Mouse (Mus musculus) megakaryocyte, embryonic 14.5 days (primary cell): Measurements from ENCODE around the gene Acad11.

ENCODE experiments used
- FLI1 ChIP-seq: IDR thresholded peaks from 2 replicates; pipeline ENCODE4 v1.6.1; 2012; ENCODE audit warnings: low read length, inconsistent platforms, mixed read lengths
- GATA1 ChIP-seq: IDR thresholded peaks from 3 replicates; pipeline ENCODE4 v1.6.1; 2012; ENCODE audit warnings: mixed read lengths, low read length, inconsistent platforms, borderline replicate concordance

DNA sequence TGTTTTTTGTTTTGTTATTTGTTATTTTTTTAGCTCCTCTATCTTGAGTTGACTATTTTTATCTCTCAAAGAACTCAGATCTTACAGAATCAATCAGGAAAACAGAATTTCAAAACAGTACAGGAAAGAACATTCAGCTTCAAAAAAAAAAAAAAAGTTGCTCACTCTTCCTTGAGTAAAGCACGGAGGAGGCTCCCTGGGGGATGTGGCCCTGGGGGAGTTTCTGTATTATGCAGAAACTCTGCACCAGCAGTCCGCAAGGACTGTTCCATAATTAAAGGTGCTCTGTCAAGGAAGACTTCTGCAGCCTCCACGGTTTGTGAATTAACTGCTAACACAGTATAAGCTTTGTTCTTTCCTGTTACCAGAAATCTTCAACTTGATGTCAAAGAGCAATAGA is 38.3 kb downstream of the Acad11 start:
- TF ChIP-seq GATA1, result no peak
- TF ChIP-seq FLI1, result no peak
